Mouse (Mus musculus) liver, postnatal 0 days (tissue): ENCODE data around the gene Mroh8. TPM values are rescaled to one million over a fixed set of nuclear protein-coding genes. Genes with fewer than 3 reads are reported as not detected.
"Not testable (repeated sequence)": the region's sequence is repeated elsewhere in the genome, so short reads cannot be mapped to it uniquely, and the experiment has no call there.

Experiments used
- ATAC-seq: fragments of 200-750 bp; cut with Nextera tagmentation; 2 replicates; pipeline ENCODE4 v1.8.0; 2017; ENCODE audit warnings: mild to moderate bottlenecking, moderate library complexity
- DNase-seq: peaks from one replicate; pipeline ENCODE4 v3.0.0-alpha.2; 2016
- H3K27ac ChIP-seq: fragments of 300-500 bp; sonication (generic); 2 replicates; pipeline ENCODE4 v1.5.1; 2014; ENCODE audit warnings: antibody characterized with exemption, moderate library complexity, mild to moderate bottlenecking, low read depth
- H3K27me3 ChIP-seq: fragments of 300-500 bp; sonication (generic); 2 replicates; pipeline ENCODE4 v1.6.1; 2014; ENCODE audit warnings: low read length, control low read depth, mixed read lengths; ENCODE audit not compliant: insufficient read depth
- H3K36me3 ChIP-seq: fragments of 300-500 bp; sonication (generic); replicated peaks from 2 replicates; pipeline ENCODE4 v1.6.1; 2014; ENCODE audit warnings: mild to moderate bottlenecking, control low read depth, low read length, moderate library complexity, mixed read lengths; ENCODE audit not compliant: insufficient read depth
- H3K4me1 ChIP-seq: fragments of 300-500 bp; sonication (generic); 2 replicates; pipeline ENCODE4 v1.6.1; 2014; ENCODE audit warnings: antibody characterized with exemption, mild to moderate bottlenecking, control low read depth; ENCODE audit not compliant: insufficient read depth
- H3K4me2 ChIP-seq: fragments of 300-500 bp; sonication (generic); 2 replicates; pipeline ENCODE4 v1.6.1; 2014; ENCODE audit warnings: low read depth, mild to moderate bottlenecking, low read length, moderate library complexity, mixed read lengths
- H3K4me3 ChIP-seq: fragments of 300-500 bp; sonication (generic); 2 replicates; pipeline ENCODE4 v1.5.1; 2014; ENCODE audit warnings: low read depth, low read length
- H3K9ac ChIP-seq: fragments of 300-500 bp; sonication (generic); replicated peaks from 2 replicates; pipeline ENCODE4 v1.6.1; 2014; ENCODE audit warnings: mild to moderate bottlenecking, moderate library complexity
- H3K9me3 ChIP-seq: fragments of 300-500 bp; sonication (generic); 2 replicates; pipeline ENCODE4 v1.6.1; 2016; ENCODE audit warnings: mild to moderate bottlenecking, control low read depth, low read length, mixed read lengths
- CTCF ChIP-seq: sonication (generic); IDR thresholded peaks from 2 replicates; pipeline ENCODE4 v1.5.1; 2016; ENCODE audit warnings: antibody characterized with exemption, low read depth
- EP300 ChIP-seq: IDR thresholded peaks from 2 replicates; pipeline ENCODE4 v1.6.1; 2016; ENCODE audit warnings: antibody characterized with exemption, low read depth, mild to moderate bottlenecking
- WGBS: fragments of 180-500 bp; shearing (Covaris S2); extraction: QIAGEN DNeasy Blood & Tissue Kit; methylation state at CpG from one replicate; pipeline ENCODE4 v1.1.7; 2014; ENCODE audit not compliant: insufficient replicate concordance; 5-methylcytosine and 5-hydroxymethylcytosine counted together
- polyA plus RNA-seq: library from polyadenylated mRNA; unstranded; fragments of >200 nt; fragmentation: Nextera tagmentation; extraction: Ambion mirVana; gene quantifications from 2 replicates; pipeline ENCODE4 v1.2.1, GENCODE M21; 2015

Gene Mroh8
- polyA plus RNA-seq, 1 experiment from 2014 or later, result 0.07 TPM

DNA sequence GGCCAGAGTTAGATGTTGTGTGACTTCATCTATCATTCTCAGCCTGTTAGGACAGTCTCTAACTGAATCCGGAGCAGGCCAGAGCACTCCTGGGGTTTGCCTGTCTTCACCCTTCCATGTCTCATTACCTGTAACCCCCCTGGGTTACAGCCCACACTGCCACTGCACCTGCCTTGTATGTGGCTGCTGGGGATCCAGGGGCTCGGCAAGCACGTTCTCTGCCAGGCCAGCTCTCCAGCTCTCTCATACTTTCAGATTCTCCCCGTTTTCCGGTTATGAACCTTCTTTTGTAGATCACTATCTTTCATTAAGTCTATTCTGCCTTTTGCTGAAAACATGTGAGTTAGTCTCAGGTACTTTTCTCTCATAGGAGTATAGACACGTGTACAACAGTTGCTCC, 77.0 kb downstream of the Mroh8 start:
- Histone ChIP-seq H3K4me2 (peak overlapping the region; percentile 86), H3K36me3 (peaks cover 19% of the 10 kb centered on the region), H3K9ac (0 out of 2 replicates have a peak overlapping the region, but pooled peaks have one; percentile 10), H3K27me3 (no peaks in the 10 kb centered on the region), H3K27ac (peak overlapping the region; percentile 18; the same call in 1 of the 2 replicates), H3K9me3 (no peaks in the 10 kb centered on the region), H3K4me1 (peaks cover 11% of the 10 kb centered on the region), H3K4me3 (peak overlapping the region; percentile 94)
- TF ChIP-seq EP300 (no peak), CTCF (no peak)
- WGBS, result 63% methylated on average over 6 of the region's 6 CpGs
- no peak for ATAC-seq
- no peak for DNase-seq

DNA sequence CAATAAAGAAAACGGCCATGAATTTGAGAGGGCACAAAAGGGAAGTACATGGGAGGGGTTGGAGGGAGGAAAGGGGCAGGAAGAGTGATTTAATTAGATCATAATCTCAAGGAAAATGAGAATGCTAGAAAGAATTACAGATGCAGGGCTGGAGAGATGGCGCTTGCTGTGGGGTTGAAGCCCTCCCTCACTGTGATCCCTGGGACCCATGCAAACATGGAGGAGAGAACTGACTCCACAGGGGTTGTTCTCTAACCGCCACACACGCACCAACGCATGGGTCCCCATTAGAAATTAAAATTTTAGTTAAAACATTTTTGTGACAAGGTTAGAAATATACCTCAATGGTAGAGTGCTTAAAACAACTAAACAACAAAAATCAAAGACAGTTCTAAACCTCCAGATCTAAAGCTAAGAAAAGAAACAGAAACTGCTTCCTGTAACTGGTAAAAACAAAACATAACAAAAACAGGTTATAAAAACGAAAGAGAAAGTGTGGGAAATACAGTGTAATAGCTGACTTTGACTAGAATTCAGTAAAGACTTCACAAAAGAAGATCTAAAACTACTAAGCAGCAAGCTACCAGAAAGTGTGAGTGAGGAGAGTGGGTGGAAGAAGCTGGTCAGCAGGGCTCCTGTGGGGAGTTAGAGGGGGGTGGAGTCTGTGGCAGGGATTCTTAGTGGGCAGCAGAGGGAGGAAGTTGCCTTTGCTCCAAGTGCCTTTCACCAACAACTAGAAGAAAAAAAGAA, 78.1 kb downstream of the Mroh8 start:
- Histone ChIP-seq H3K9me3 (no peaks in the 10 kb centered on the region), H3K9ac (peak overlapping the region; percentile 30), H3K27ac (peak overlapping the region; percentile 67), H3K4me2 (peak overlapping the region; percentile 58), H3K4me3 (peak overlapping the region; percentile 19; the same call in 1 of the 2 replicates), H3K27me3 (no peaks in the 10 kb centered on the region), H3K36me3 (peaks cover 30% of the 10 kb centered on the region), H3K4me1 (peaks cover 11% of the 10 kb centered on the region)
- DNase-seq (no peak), ATAC-seq (no peak)
- TF ChIP-seq CTCF, result no peak
- no peak for TF ChIP-seq EP300
- 60% methylated on average over 6 of the region's 6 CpGs for WGBS

DNA sequence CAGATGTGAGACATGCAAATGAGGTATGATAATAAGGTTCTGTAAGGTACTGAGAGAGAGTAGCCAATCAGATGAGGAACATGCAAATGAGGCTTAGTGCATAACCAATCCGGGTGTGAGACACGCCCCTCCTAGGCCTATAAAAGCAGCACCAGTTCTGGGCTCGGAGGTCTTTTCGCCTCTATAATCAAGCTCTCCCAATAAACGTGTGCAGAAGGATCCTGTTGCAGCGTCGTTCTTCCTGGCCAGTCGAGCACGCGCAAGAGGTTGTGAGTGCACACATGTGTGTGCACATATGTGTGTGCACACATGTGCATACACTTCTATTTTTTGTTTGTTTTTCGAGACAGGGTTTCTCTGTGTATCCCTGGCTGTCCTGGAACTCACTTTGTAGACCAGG, 80.9 kb downstream of the Mroh8 start:
- not testable (repeated sequence) for H3K27ac ChIP-seq, H3K9me3 ChIP-seq, DNase-seq, H3K4me3 ChIP-seq, H3K4me1 ChIP-seq, H3K9ac ChIP-seq, H3K27me3 ChIP-seq, H3K4me2 ChIP-seq, ATAC-seq
- peaks cover 58% of the 10 kb centered on the region for H3K36me3 ChIP-seq
- 97% methylated on average over 11 of the region's 11 CpGs for WGBS

DNA sequence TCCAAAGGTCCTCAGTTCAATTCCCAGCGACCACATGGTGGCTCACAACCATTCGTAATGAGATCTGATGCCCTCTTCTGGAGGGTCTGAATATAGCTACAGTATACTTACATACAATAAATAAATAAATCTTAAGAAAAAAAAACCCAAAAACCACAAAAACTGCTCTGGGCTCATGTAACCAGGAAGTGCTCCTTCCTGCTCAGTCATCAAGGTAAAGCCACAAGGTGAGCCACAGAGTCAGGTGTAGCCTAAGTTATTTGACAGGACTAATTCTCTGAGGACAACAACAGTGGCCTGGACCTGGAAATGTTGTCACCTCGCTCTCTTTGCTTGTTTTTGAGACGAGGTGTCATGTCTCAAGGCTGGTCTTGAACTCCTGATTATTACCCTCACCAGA, 88.7 kb downstream of the Mroh8 start:
- Histone ChIP-seq H3K4me3 (no peak overlapping the region), H3K9ac (no peak overlapping the region), H3K27me3 (no peaks in the 10 kb centered on the region), H3K4me2 (no peak overlapping the region), H3K36me3 (peaks cover 88% of the 10 kb centered on the region), H3K4me1 (no peaks in the 10 kb centered on the region), H3K9me3 (no peaks in the 10 kb centered on the region), H3K27ac (no peak overlapping the region)
- TF ChIP-seq EP300 (no peak), CTCF (no peak)
- ATAC-seq (no peak), DNase-seq (no peak)
- WGBS, result 93% methylated on average over 4 of the region's 4 CpGs

DNA sequence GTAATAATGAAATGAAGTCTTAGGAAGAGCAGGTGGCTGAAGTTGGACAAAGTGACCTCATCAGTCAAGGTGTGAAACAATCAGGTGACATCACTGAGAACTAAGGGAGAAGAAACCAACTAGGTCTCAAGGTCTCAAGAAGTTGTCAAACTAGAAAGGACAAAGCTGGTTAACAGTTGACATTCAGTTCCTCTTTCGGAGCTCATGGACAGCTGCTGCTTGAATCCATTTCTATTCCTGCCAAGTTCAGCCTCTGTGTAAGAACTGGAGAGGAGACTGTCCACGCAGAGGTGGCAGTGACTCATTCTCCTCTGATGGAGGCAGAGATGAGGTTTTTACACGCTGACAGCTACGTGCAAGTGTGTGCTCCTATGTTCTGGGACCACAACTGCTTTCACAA, 92.1 kb downstream of the Mroh8 start:
- Histone ChIP-seq H3K4me3 (no peak overlapping the region), H3K9me3 (no peaks in the 10 kb centered on the region), H3K36me3 (peaks cover 70% of the 10 kb centered on the region), H3K9ac (no peak overlapping the region), H3K4me2 (no peak overlapping the region), H3K27ac (no peak overlapping the region), H3K27me3 (no peaks in the 10 kb centered on the region), H3K4me1 (0 out of 2 replicates have a peak, but pooled peaks cover 3% of the 10 kb centered on the region)
- DNase-seq (no peak), ATAC-seq (no peak)
- TF ChIP-seq CTCF (no peak), EP300 (no peak)
- WGBS, result 83% methylated on average over 4 of the region's 4 CpGs

DNA sequence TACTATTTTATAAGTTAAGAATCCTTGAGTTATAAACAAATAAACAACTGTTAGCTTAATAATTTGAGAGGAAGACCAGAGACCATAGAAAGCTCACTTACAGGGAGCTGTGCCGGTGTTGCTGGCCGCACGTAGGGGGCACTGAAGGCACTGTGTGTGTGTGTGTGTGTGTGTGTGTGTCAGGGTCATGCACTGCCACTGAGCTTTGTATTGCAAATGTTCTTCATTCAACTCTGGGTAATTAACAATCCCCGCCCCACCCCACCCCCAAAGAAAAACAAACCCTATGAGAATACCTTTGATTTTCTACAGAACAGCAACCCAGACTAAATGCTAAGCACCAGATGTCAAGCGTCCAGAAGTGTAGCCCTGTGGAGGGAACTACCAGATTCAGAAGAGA, 92.8 kb downstream of the Mroh8 start:
- no peak overlapping the region for H3K4me3 ChIP-seq
- no peak overlapping the region for H3K9ac ChIP-seq
- no peak overlapping the region for H3K4me2 ChIP-seq
- no peak for DNase-seq
- H3K4me1 ChIP-seq, result 0 out of 2 replicates have a peak, but pooled peaks cover 3% of the 10 kb centered on the region
- H3K9me3 ChIP-seq, result no peaks in the 10 kb centered on the region
- 83% methylated on average over 5 of the region's 5 CpGs for WGBS
- H3K27me3 ChIP-seq, result no peaks in the 10 kb centered on the region
- H3K27ac ChIP-seq, result no peak overlapping the region
- H3K36me3 ChIP-seq, result peaks cover 66% of the 10 kb centered on the region
- TF ChIP-seq CTCF, result no peak
- TF ChIP-seq EP300, result no peak
- ATAC-seq, result no peak
